Mouse (Mus musculus) spleen, adult 2 months (tissue): ENCODE data around the gene Cdc42se2. TPM values are rescaled to one million over a fixed set of nuclear protein-coding genes. Genes with fewer than 3 reads are reported as not detected.

Experiments
- DNase-seq, 2 experiments: peaks; one replicate each; pipeline versions ENCODE4 v3.0.0 to v3.0.0-alpha.2; 2012 to 2021; ENCODE audit warnings: low spot score in 2 of 2, low read depth in 1 of 2
- H3K27ac ChIP-seq: fragments of 200-500 bp; 2 replicates; pipeline ENCODE4 v1.5.1; 2012; ENCODE audit warnings: low read length, inconsistent platforms; ENCODE audit not compliant: insufficient read depth
- H3K27me3 ChIP-seq: fragments of 200-500 bp; 2 replicates; pipeline ENCODE4 v1.6.1; 2012; ENCODE audit warnings: mild to moderate bottlenecking, moderate library complexity, low read length, inconsistent platforms; ENCODE audit not compliant: control insufficient read depth, insufficient read depth
- H3K36me3 ChIP-seq: fragments of 200-500 bp; 2 replicates; pipeline ENCODE4 v1.6.1; 2012; ENCODE audit warnings: mild to moderate bottlenecking, low read length, inconsistent platforms; ENCODE audit not compliant: control insufficient read depth, insufficient read depth
- H3K4me1 ChIP-seq: fragments of 200-500 bp; 2 replicates; pipeline ENCODE4 v1.6.1; 2011; ENCODE audit warnings: inconsistent platforms; ENCODE audit not compliant: control insufficient read depth, insufficient read depth, insufficient read length
- H3K4me3 ChIP-seq: fragments of 200-500 bp; 2 replicates; pipeline ENCODE4 v1.5.1; 2011; ENCODE audit warnings: mild to moderate bottlenecking, inconsistent platforms; ENCODE audit not compliant: insufficient read depth, insufficient read length; ENCODE audit errors: extremely low read depth
- CTCF ChIP-seq: fragments of 200-500 bp; IDR thresholded peaks from 2 replicates; pipeline ENCODE4 v1.5.1; 2011; ENCODE audit warnings: mild to moderate bottlenecking, inconsistent platforms; ENCODE audit not compliant: insufficient read depth, insufficient read length, insufficient replicate concordance; ENCODE audit errors: extremely low read depth
- POLR2A ChIP-seq: fragments of 200-500 bp; IDR thresholded peaks from 2 replicates; pipeline ENCODE4 v1.6.1; 2011; ENCODE audit warnings: low read depth, low read length, inconsistent platforms
- WGBS: fragments of 180-500 bp; shearing (Covaris S2); methylation state at CpG from one replicate; pipeline ENCODE4 v1.1.7; 2018; 5-methylcytosine and 5-hydroxymethylcytosine counted together
- polyA plus RNA-seq: library from polyadenylated mRNA; depleted of rRNA; stranded (reverse); fragments of >200 nt; gene quantifications from 2 replicates; pipeline ENCODE4 v1.2.3, GENCODE M21; 2012

The Cdc42se2 gene
- polyA plus RNA-seq, 1 experiment, result 55.8 TPM

- TF ChIP-seq CTCF, result no peak
- no peak for TF ChIP-seq POLR2A
- no peak overlapping the region for H3K4me3 ChIP-seq
- H3K27ac ChIP-seq, result no peak overlapping the region
- no peak for DNase-seq
- peaks cover 3% of the 10 kb centered on the region for H3K4me1 ChIP-seq
- no peaks in the 10 kb centered on the region for H3K36me3 ChIP-seq
- no peaks in the 10 kb centered on the region for H3K27me3 ChIP-seq
- WGBS, result 85% methylated on average over 7 of the region's 7 CpGs
Measured at GRCm38 (mm10) chr11:54819489-54819888, 32.0 kb upstream of the Cdc42se2 start.

DNA sequence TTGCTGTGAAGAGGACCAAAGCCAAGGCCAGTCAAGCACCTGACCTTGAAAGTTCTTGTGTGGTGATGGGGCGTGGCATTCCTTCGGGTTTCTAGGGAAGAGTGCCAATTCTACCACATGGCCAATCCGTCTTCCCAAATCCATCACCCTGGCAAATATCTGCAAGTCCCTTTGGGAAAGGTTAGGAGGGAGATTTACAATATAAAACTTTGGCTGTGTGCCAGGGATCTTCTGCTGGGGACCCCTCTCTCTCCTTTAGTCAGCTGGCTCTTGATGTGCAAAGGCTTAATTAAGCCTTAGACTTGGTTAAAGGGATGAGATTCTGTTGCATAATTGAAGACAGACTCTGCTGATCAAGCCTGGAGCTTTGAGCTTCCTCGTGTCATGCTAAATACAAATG lies 30.0 kb upstream of the Cdc42se2 start:
- 84% methylated on average over 4 of the region's 4 CpGs for WGBS
- Histone ChIP-seq H3K27ac (no peak overlapping the region), H3K4me3 (no peak overlapping the region), H3K4me1 (peaks cover 3% of the 10 kb centered on the region), H3K27me3 (no peaks in the 10 kb centered on the region), H3K36me3 (no peaks in the 10 kb centered on the region)
- DNase-seq, result no peak
- no peak for TF ChIP-seq CTCF
- TF ChIP-seq POLR2A, result no peak

- TF ChIP-seq POLR2A (no peak), CTCF (no peak)
Measured at GRCm38 (mm10) chr11:54815659-54816058, 28.2 kb upstream of the Cdc42se2 start.

DNA sequence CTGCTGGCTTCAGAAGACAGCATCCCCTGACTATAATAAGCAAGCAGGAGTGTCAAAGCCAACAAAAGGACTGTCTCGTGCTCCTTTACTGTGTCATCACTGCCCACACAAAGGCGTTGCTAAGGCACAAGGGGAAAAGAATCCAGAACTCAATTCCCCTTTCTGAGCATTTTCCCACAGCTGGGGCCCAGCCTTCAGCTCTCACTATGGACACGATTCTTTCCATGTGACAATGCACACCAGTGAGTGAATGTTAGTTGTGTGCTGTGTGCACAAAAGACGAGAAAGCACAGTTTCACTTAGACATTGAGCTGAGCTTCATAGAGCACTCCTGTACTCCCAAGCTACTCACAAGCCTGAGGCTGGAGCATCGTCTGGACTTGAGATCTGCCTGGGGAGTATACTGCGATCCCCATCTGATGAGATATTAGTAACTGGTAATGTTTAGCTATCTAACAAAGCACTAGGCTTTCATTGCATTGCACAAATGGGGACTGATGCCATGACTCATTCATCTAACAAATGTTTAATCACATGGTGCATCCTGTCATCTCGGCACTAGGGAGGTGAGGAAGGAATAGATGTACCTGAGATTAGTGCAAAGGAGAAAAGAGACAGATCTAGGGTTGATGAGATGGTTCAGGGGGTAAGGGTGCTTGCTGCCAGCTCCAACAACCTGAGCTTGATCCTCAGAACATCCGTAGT lies 25.5 kb upstream of the Cdc42se2 start:
- Histone ChIP-seq H3K27ac (0 out of 2 replicates have a peak overlapping the region, but pooled peaks have one; percentile 15), H3K27me3 (no peaks in the 10 kb centered on the region), H3K4me1 (peaks cover 9% of the 10 kb centered on the region; the same call in 1 of the 2 replicates), H3K4me3 (no peak overlapping the region), H3K36me3 (no peaks in the 10 kb centered on the region)
- no peak for DNase-seq
- WGBS, result 76% methylated on average over 8 of the region's 8 CpGs
- TF ChIP-seq CTCF (no peak), POLR2A (no peak)

More at GRCm38 (mm10) chr11:54815659-54816058, 28.2 kb upstream of the Cdc42se2 start:
- peaks cover 3% of the 10 kb centered on the region; the same call in 1 of the 2 replicates for H3K4me1 ChIP-seq
- H3K27ac ChIP-seq, result no peak overlapping the region
- H3K27me3 ChIP-seq, result no peaks in the 10 kb centered on the region
- H3K36me3 ChIP-seq, result no peaks in the 10 kb centered on the region
- DNase-seq, result no peak
- no peak overlapping the region for H3K4me3 ChIP-seq

GRCm38 (mm10) chr11:54812314-54812713 lies 24.8 kb upstream of the Cdc42se2 start:
- H3K27ac ChIP-seq, result no peak overlapping the region
- TF ChIP-seq CTCF (no peak), POLR2A (no peak)
- H3K36me3 ChIP-seq, result no peaks in the 10 kb centered on the region
- DNase-seq, result no peak
- H3K27me3 ChIP-seq, result no peaks in the 10 kb centered on the region
- H3K4me3 ChIP-seq, result no peak overlapping the region
- H3K4me1 ChIP-seq, result peaks cover 11% of the 10 kb centered on the region; the same call in 1 of the 2 replicates
- WGBS, result 83% methylated on average over 4 of the region's 4 CpGs

- no peak for TF ChIP-seq POLR2A
- no peak for TF ChIP-seq CTCF
- H3K4me1 ChIP-seq, result peaks cover 15% of the 10 kb centered on the region; the same call in 1 of the 2 replicates
- no peaks in the 10 kb centered on the region for H3K36me3 ChIP-seq
- DNase-seq, result no peak
- no peak overlapping the region for H3K4me3 ChIP-seq
- H3K27me3 ChIP-seq, result no peaks in the 10 kb centered on the region
- 69% methylated on average over 3 of the region's 3 CpGs for WGBS
- no peak overlapping the region for H3K27ac ChIP-seq
Measured at GRCm38 (mm10) chr11:54811054-54811453, 23.6 kb upstream of the Cdc42se2 start.

DNA sequence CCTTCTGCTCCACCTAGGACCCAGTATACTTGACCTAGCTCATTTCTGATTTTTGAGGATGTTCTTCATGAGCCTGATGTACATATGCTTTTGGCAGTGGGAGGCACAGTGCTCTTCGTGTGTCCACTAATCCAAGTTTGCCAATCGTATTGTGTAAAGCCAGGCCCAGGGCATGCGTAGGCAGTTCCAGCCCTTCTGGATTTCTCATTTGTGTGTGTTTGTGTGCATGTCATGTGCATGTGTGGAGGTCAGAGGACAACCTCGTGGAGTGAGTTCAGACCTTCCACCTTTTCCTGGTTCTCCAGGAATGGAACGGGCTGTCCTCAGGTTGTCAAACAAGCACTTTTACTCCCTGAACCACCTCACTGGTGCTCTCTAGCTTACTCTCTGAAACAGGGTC lies 22.1 kb upstream of the Cdc42se2 start:
- TF ChIP-seq CTCF (no peak), POLR2A (no peak)
- H3K27me3 ChIP-seq, result no peaks in the 10 kb centered on the region
- no peaks in the 10 kb centered on the region for H3K36me3 ChIP-seq
- H3K4me1 ChIP-seq, result peaks cover 15% of the 10 kb centered on the region; the same call in 1 of the 2 replicates
- DNase-seq, result no peak
- no peak overlapping the region for H3K27ac ChIP-seq
- no peak overlapping the region for H3K4me3 ChIP-seq
- WGBS, result 88% methylated on average over 5 of the region's 5 CpGs
